Mouse (Mus musculus) midbrain, embryonic 10.5 days (tissue): ENCODE measurements around the gene Olfr809. TPM values are rescaled to one million over a fixed set of nuclear protein-coding genes. Genes with fewer than 3 reads are reported as not detected.

Source experiments
- DNase-seq: peaks from one replicate; pipeline ENCODE4 v3.0.0-alpha.2; 2017; ENCODE audit warnings: low spot score
- H3K27ac ChIP-seq: fragments of 300-500 bp; sonication (generic); replicated peaks from 2 replicates; pipeline ENCODE4 v1.5.1; 2016; ENCODE audit warnings: mild to moderate bottlenecking
- H3K27me3 ChIP-seq: fragments of 300-500 bp; sonication (generic); 2 replicates; pipeline ENCODE4 v1.6.1; 2016; ENCODE audit warnings: low read depth, mild to moderate bottlenecking; ENCODE audit not compliant: poor library complexity, severe bottlenecking
- H3K36me3 ChIP-seq: fragments of 300-500 bp; sonication (generic); 2 replicates; pipeline ENCODE4 v1.6.1; 2016; ENCODE audit warnings: mild to moderate bottlenecking, moderate library complexity
- H3K4me1 ChIP-seq: fragments of 300-500 bp; sonication (generic); 2 replicates; pipeline ENCODE4 v1.6.1; 2016
- H3K4me3 ChIP-seq: fragments of 300-500 bp; sonication (generic); 2 replicates; pipeline ENCODE4 v1.5.1; 2016; ENCODE audit warnings: mild to moderate bottlenecking, moderate library complexity
- H3K9me3 ChIP-seq: fragments of 300-500 bp; sonication (generic); replicated peaks from 2 replicates; pipeline ENCODE4 v1.6.1; 2016; ENCODE audit warnings: mild to moderate bottlenecking
- WGBS: fragments of 180-500 bp; shearing (Covaris S2); methylation state at CpG from one replicate; pipeline ENCODE4 v1.1.7; 2016; 5-methylcytosine and 5-hydroxymethylcytosine counted together
- microRNA-seq: library from miRNA; unstranded; fragments of <30 nt; microRNA quantifications from one replicate; pipeline ENCODE4, GENCODE M21; 2017
- polyA plus RNA-seq: library from polyadenylated mRNA; unstranded; fragments of >200 nt; fragmentation: Nextera tagmentation; extraction: Ambion mirVana; gene quantifications from 2 replicates; pipeline ENCODE4 v1.2.1, GENCODE M21; 2016

The Olfr809 gene
- polyA plus RNA-seq: not detected in 2 replicates

DNA sequence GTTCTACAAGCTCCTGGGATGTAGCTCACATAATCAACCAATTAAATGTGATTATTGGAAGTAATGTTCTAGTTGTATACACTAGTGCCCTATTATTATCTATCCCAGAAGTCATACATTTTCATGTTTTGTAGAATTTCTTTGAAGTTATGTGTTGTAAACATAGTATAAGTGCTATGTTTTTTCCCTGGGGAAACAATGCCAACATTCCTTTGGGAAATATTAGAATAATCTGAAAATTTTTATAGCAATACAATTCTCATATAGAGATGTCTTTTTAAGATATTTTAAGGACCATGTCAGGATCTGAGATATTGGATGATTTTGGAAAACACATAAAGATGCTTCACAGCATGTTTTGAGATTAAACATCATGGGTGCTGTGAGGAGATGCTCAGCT is at the start of gene Olfr809:
Olfr809 (plus strand) TSS at position 301 of the 400 bp plus-strand sequence.
- Histone ChIP-seq H3K4me1 (no peaks in the 10 kb centered on the region), H3K27ac (no peak within 1 kb of the TSS), H3K27me3 (no peaks in the 10 kb centered on the region), H3K9me3 (no peaks in the 10 kb centered on the region), H3K36me3 (no peaks in the 10 kb centered on the region), H3K4me3 (no peak within 1 kb of the TSS)
- DNase-seq: no peak

DNA sequence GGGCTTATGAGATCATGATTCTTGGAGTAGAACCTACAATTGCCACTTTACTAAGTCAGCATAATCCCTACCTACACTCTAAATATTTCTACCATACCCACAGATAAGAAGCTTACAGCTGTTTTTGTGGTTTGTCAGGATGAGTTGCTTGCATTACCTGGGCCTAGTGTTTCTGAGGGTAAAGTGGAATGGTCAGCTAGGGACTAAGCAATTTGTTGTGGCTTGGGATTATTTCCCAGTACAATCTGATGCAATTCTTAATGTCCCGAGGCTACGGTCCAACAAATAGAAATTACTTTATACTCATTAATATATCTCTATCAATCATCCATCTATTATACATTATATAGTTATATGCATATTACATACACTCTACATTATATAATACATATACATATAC is 45.2 kb upstream of the Olfr809 start, which contains the start of gene Olfr805:
Olfr805 (minus strand) TSS at position 101 of the 400 bp plus-strand sequence.
- no peak within 1 kb of the TSS for H3K27ac ChIP-seq
- DNase-seq: no peak
- H3K27me3 ChIP-seq: no peaks in the 10 kb centered on the region
- H3K4me1 ChIP-seq: no peaks in the 10 kb centered on the region
- no peaks in the 10 kb centered on the region for H3K9me3 ChIP-seq
- no peak within 1 kb of the TSS for H3K4me3 ChIP-seq
- no peaks in the 10 kb centered on the region for H3K36me3 ChIP-seq
- 94% methylated on average over 2 of the region's 2 CpGs for WGBS

DNA sequence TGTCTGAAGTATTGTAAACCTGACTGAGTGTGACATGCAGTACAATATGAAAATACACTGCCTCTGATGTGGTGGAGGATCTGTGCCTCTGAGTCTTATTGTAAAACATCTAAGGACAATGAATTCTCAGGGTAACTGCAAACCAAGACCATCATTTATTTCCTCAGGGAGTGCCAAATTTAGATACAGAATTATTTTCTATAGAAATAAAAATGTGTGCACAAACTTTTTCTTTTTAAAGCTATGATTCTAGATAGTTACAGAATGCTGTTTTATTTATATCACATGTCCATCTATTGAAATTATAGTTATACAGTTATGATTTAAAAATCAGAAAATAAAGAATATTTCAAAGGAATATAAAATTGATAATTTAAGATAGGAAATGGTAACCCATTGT is 32.6 kb upstream of the Olfr809 start, which contains the start of gene Olfr806:
Olfr806 (minus strand) TSS at position 101 of the 400 bp plus-strand sequence.
- Histone ChIP-seq H3K9me3 (no peaks in the 10 kb centered on the region), H3K36me3 (no peaks in the 10 kb centered on the region), H3K27ac (no peak within 1 kb of the TSS), H3K4me1 (no peaks in the 10 kb centered on the region), H3K4me3 (no peak within 1 kb of the TSS), H3K27me3 (no peaks in the 10 kb centered on the region)
- no peak for DNase-seq

DNA sequence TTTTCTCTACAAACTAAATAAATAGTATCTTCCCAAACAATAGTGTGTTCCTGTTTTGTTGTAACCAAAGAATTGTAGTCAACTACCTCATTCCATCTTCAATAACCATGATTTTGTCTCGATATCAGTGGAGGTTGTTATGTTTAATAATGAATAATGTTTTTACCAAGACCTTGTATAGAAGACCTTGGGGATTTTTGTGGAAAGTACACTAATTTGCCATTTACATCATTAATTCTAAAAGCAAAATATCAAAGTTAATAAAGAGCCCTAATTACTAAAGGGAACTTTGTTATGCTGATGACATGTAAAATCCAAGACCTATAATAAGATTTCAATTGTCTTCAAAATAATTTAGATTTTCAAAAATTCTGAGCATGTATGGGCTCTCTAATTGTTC is 16.7 kb upstream of the Olfr809 start, which contains the start of gene Olfr807:
Olfr807 (minus strand) TSS at position 101 of the 400 bp plus-strand sequence.
- H3K4me3 ChIP-seq: no peak within 1 kb of the TSS
- no peak within 1 kb of the TSS for H3K27ac ChIP-seq
- H3K27me3 ChIP-seq: no peaks in the 10 kb centered on the region
- no peak for DNase-seq
- 85% methylated on average over 1 of the region's 1 CpGs for WGBS
- no peaks in the 10 kb centered on the region for H3K4me1 ChIP-seq
- no peaks in the 10 kb centered on the region for H3K36me3 ChIP-seq
- H3K9me3 ChIP-seq: no peaks in the 10 kb centered on the region

DNA sequence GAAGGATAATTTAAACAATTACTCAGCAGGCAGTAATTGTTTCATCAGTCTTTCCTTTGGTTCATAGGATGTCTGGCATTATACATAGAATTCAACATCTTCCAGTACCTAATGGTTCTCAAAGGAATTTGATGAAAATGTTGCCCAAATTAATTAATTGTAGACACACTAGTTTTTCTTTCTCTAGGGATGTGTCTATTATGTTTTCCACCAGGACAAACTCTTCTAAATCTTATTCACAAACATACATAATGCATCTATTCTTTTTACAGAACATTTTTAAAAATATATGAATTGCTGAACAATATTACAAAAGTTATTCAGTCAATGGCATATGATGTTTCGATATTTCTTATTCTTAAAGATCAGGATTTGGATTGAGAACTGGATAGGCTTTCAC is 9.3 kb upstream of the Olfr809 start, which contains the start of gene Olfr808:
Olfr808 (plus strand) TSS at position 301 of the 400 bp plus-strand sequence.
- Histone ChIP-seq H3K9me3 (no peaks in the 10 kb centered on the region), H3K27ac (no peak within 1 kb of the TSS), H3K4me1 (no peaks in the 10 kb centered on the region), H3K27me3 (no peaks in the 10 kb centered on the region), H3K4me3 (no peak within 1 kb of the TSS), H3K36me3 (no peaks in the 10 kb centered on the region)
- no peak for DNase-seq
- 93% methylated on average over 1 of the region's 1 CpGs for WGBS

DNA sequence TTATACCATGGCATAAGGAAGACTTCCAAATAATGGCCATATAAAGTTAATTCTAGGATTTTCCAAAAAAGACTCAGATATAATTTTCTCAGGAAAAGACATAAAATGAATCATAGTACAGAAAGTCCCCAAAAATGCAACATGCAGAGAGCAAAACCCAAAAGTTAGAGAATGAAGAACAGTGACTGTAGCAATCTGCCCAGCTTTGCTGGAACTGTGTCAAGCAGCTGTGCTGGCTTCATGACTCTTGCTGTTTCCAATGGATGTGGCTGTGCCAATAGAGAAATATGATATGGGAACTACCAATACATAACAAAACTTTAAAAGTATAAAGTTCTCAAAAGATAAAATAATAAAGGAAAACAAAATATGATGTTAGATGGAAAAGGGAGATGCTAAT is 3.7 kb downstream of the Olfr809 start:
- no peak overlapping the region for H3K27ac ChIP-seq
- H3K4me1 ChIP-seq: no peaks in the 10 kb centered on the region
- no peaks in the 10 kb centered on the region for H3K36me3 ChIP-seq
- no peak overlapping the region for H3K4me3 ChIP-seq
- no peak for DNase-seq
- H3K27me3 ChIP-seq: no peaks in the 10 kb centered on the region
- no peaks in the 10 kb centered on the region for H3K9me3 ChIP-seq

DNA sequence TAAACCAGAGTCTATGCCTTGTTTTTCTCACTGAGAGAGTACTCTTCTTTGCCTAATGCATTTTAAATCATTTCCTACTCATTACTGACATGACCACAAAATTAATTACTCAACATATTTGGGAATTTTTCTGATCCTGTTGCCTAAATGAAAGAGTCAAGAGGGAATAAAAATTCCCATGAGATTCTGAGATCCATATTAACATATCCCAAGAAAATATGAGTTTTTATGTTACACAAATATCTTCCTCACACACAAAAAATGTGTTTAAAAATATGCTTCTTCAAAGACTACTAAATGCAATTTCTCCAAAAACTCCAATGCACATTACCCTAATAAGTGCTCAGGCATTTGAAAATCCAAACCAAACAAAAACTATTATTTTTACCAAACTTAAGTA is 20.4 kb downstream of the Olfr809 start, which contains the start of gene Olfr810:
Olfr810 (minus strand) TSS at position 101 of the 400 bp plus-strand sequence.
- Histone ChIP-seq H3K27ac (no peak within 1 kb of the TSS), H3K4me3 (no peak within 1 kb of the TSS), H3K27me3 (no peaks in the 10 kb centered on the region), H3K4me1 (no peaks in the 10 kb centered on the region), H3K9me3 (no peaks in the 10 kb centered on the region), H3K36me3 (no peaks in the 10 kb centered on the region)
- DNase-seq: no peak

DNA sequence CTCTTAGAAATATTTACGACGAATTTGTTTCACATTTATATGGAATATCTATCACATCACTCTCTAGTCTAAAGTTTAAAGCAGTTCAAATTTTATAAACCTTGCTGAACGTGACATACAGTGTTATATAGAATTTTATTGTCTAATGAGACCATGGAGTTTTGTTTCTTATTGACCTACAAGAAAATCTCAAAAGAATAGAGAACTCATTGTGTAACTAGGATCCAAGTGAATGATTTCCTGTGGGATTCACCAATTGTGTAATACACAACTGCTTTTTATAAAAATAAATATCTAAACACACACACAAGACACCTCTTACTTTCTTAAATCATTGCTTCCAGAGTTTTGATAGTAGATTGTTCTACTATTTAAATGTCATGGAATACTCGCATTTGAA is 29.9 kb downstream of the Olfr809 start, which contains the start of gene Olfr811:
Olfr811 (minus strand) TSS at position 101 of the 400 bp plus-strand sequence.
- Histone ChIP-seq H3K9me3 (no peaks in the 10 kb centered on the region), H3K4me1 (no peaks in the 10 kb centered on the region), H3K27me3 (no peaks in the 10 kb centered on the region), H3K27ac (no peak within 1 kb of the TSS), H3K4me3 (no peak within 1 kb of the TSS), H3K36me3 (no peaks in the 10 kb centered on the region)
- 87% methylated on average over 4 of the region's 4 CpGs for WGBS
- no peak for DNase-seq

Small RNAs within 50 kb of the gene (microRNA-seq; reads per million reads assigned to microRNA genes)
- not detected for gene Gm24485

Other genes with a start within 250 kb of the Olfr809 start
- gene Olfr792, start 235.5 kb upstream of the Olfr809 start, polyA plus RNA-seq: not detected in 2 replicates
- gene Olfr794, start 207.0 kb upstream of the Olfr809 start, polyA plus RNA-seq: not detected in 2 replicates
- not detected in 2 replicates for gene Olfr796, start 162.1 kb upstream of the Olfr809 start, polyA plus RNA-seq
- gene Olfr798, start 146.7 kb upstream of the Olfr809 start, polyA plus RNA-seq: not detected in 2 replicates
- gene Olfr799, start 137.2 kb upstream of the Olfr809 start, polyA plus RNA-seq: not detected in 2 replicates
- gene Olfr800, start 116.9 kb upstream of the Olfr809 start, polyA plus RNA-seq: not detected in 2 replicates
- gene Olfr801, start 100.8 kb upstream of the Olfr809 start, polyA plus RNA-seq: not detected in 2 replicates
- gene Olfr802, start 86.5 kb upstream of the Olfr809 start, polyA plus RNA-seq: not detected in 2 replicates
- not detected in 2 replicates for gene Olfr803, start 80.4 kb upstream of the Olfr809 start, polyA plus RNA-seq
- not detected in 2 replicates for gene Olfr804, start 71.4 kb upstream of the Olfr809 start, polyA plus RNA-seq
- gene Olfr805, start 45.3 kb upstream of the Olfr809 start, polyA plus RNA-seq: not detected in 2 replicates
- gene Olfr806, start 32.7 kb upstream of the Olfr809 start, polyA plus RNA-seq: not detected in 2 replicates
- gene Olfr807, start 16.8 kb upstream of the Olfr809 start, polyA plus RNA-seq: not detected in 2 replicates
- gene Olfr808, start 9.2 kb upstream of the Olfr809 start, polyA plus RNA-seq: not detected in 2 replicates
- not detected in 2 replicates for gene Olfr810, start 20.3 kb downstream of the Olfr809 start, polyA plus RNA-seq
- gene Olfr811, start 29.8 kb downstream of the Olfr809 start, polyA plus RNA-seq: not detected in 2 replicates
- gene Olfr812, start 71.5 kb downstream of the Olfr809 start, polyA plus RNA-seq: not detected in 2 replicates
- not detected in 2 replicates for gene Olfr813, start 80.7 kb downstream of the Olfr809 start, polyA plus RNA-seq
- gene Olfr814, start 105.2 kb downstream of the Olfr809 start, polyA plus RNA-seq: not detected in 2 replicates
- not detected in 2 replicates for gene Olfr815, start 131.2 kb downstream of the Olfr809 start, polyA plus RNA-seq
- not detected in 2 replicates for gene Olfr816, start 141.0 kb downstream of the Olfr809 start, polyA plus RNA-seq
- not detected in 2 replicates for gene Olfr818, start 174.5 kb downstream of the Olfr809 start, polyA plus RNA-seq
- not detected in 2 replicates for gene Olfr819, start 192.6 kb downstream of the Olfr809 start, polyA plus RNA-seq
- gene Olfr247, start 201.5 kb downstream of the Olfr809 start, polyA plus RNA-seq: not detected in 2 replicates
- gene Gm10310, start 210.4 kb downstream of the Olfr809 start, polyA plus RNA-seq: not detected in 2 replicates
- gene Olfr820, start 238.0 kb downstream of the Olfr809 start, polyA plus RNA-seq: not detected in 2 replicates